Mouse (Mus musculus): Measurements from ENCODE around the gene Dync1li2. TPM values are rescaled to one million over a fixed set of nuclear protein-coding genes. Genes with fewer than 3 reads are reported as not detected.

The Dync1li2 gene
- 55.0 and 57.0 TPM in 2 replicates for polyA plus RNA-seq (2014; fragmentation: Nextera tagmentation; extraction: Ambion mirVana)

DNA sequence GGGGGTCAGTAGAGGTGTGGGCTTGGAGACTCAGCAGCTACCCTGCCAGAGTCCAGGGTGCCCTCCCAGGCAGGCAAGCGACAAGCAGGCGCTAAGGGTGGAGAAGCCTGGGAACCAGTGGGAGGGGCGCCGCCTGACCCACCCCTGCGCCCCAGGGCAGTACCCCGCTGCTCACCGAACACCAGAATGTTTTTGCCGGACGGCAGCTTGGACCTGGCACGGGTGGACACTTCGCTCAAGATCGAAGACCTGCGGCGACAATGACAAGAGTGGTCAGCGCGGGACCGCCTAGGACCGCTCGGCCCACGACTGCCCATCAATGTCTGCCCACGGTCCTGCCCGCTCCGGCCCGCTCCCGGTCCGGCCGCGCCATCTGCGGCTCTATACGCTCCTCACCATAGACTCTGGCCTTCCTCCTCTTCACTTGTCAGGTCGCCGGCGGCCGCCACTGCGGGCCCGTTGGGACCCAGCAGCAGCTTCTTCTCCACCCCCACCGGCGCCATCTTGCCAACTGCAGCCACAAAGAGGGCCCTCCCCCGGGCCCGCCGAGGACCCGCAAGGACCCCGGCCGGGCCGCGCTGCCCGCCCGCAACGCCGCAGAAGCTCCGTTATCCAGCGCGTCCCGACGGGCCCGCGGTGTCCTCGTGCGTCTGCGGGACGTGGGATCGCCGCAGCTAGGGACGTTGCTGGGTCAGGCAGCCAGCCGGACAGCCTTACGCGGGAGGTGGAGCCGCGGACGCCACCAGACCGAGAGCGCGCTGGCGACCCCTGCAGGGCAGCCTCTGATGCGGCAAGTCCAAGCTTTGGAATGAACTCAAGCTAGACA is at the start of gene Dync1li2:
TSS of gene Dync1li2 (minus strand) at position 749 of the 826 bp plus-strand sequence.
- Histone ChIP-seq H3K4me3 (ENCODE audit: control insufficient read depth in 1 of 2, insufficient read depth in 1 of 2, low read depth in 1 of 2, low read length in 2 of 2) (peak within 1 kb of the TSS; percentile 95 to 98), H3K4me1 (ENCODE audit: control insufficient read depth in 2 of 2, insufficient read depth in 2 of 2, low read length in 2 of 2) (peaks cover 3 to 14% of the 10 kb centered on the region in 2 experiments), H3K9me3 (ENCODE audit: control insufficient read depth, low read length) (no peaks in the 10 kb centered on the region), H3K27me3 (ENCODE audit: control insufficient read depth, insufficient read depth, low read length) (no peaks in the 10 kb centered on the region), H3K9ac (ENCODE audit: low read length) (peak within 1 kb of the TSS; percentile 95), H3K36me3 (ENCODE audit: control insufficient read depth, insufficient read depth, low read length) (peaks cover 35% of the 10 kb centered on the region), H3K4me2 (ENCODE audit: low read length) (peak within 1 kb of the TSS; percentile 70), H3K27ac (replicated peaks in 1 of 2; ENCODE audit: control insufficient read depth in 1 of 2, insufficient read depth in 1 of 2, low read depth in 2 of 2, low read length in 2 of 2) (peak within 1 kb of the TSS; percentile 92 to 97)
- WGBS = under 1% methylated on average over 75 of the region's 75 CpGs
- ATAC-seq (ENCODE audit: insufficient number of reproducible peaks, insufficient read depth, low FRiP score, low read depth) = peak; percentile 78

DNA sequence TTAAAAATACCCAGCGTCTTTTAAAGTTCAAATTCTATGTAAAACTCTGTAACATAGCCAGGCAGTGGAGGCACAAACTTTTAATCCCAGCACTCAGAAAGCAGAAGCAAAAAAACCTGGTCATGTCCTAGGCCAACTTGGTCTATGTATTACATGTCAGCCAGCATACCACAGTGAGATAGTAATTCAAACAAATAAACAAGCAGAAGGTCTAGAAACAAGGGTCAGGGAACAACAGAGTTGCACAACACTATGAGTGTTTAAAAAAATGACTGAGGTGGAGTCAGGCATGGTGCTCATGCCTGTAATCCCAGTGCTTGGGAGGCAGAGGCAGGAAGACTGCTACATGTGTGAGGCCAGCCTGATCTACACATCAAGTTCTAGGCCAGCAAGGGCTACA is 36.2 kb upstream of the Dync1li2 start:
- Histone ChIP-seq H3K4me3 (ENCODE audit: control insufficient read depth in 1 of 2, insufficient read depth in 1 of 2, low read depth in 1 of 2, low read length in 2 of 2) (no peak overlapping the region), H3K27ac (replicated peaks in 1 of 2; ENCODE audit: control insufficient read depth in 1 of 2, insufficient read depth in 1 of 2, low read depth in 2 of 2, low read length in 2 of 2) (no peak overlapping the region), H3K4me1 (ENCODE audit: control insufficient read depth in 2 of 2, insufficient read depth in 2 of 2, low read length in 2 of 2) (no peaks in the 10 kb centered on the region), H3K9ac (ENCODE audit: low read length) (no peak overlapping the region), H3K27me3 (ENCODE audit: control insufficient read depth, insufficient read depth, low read length) (no peaks in the 10 kb centered on the region), H3K4me2 (ENCODE audit: low read length) (no peak overlapping the region), H3K36me3 (ENCODE audit: control insufficient read depth, insufficient read depth, low read length) (no peaks in the 10 kb centered on the region), H3K9me3 (ENCODE audit: control insufficient read depth, low read length) (no peaks in the 10 kb centered on the region)
- ATAC-seq (ENCODE audit: insufficient number of reproducible peaks, insufficient read depth, low FRiP score, low read depth) = no peak
- 56% methylated on average over 1 of the region's 1 CpGs for WGBS

GRCm38 (mm10) chr8:104472465-104472864 is 29.6 kb upstream of the Dync1li2 start:
- Histone ChIP-seq H3K27ac (replicated peaks in 1 of 2; ENCODE audit: control insufficient read depth in 1 of 2, insufficient read depth in 1 of 2, low read depth in 2 of 2, low read length in 2 of 2) (no peak overlapping the region), H3K9ac (ENCODE audit: low read length) (no peak overlapping the region), H3K4me1 (ENCODE audit: control insufficient read depth in 2 of 2, insufficient read depth in 2 of 2, low read length in 2 of 2) (no peaks in the 10 kb centered on the region), H3K4me2 (ENCODE audit: low read length) (no peak overlapping the region), H3K36me3 (ENCODE audit: control insufficient read depth, insufficient read depth, low read length) (no peaks in the 10 kb centered on the region), H3K9me3 (ENCODE audit: control insufficient read depth, low read length) (no peaks in the 10 kb centered on the region), H3K4me3 (ENCODE audit: control insufficient read depth in 1 of 2, insufficient read depth in 1 of 2, low read depth in 1 of 2, low read length in 2 of 2) (no peak overlapping the region), H3K27me3 (ENCODE audit: control insufficient read depth, insufficient read depth, low read length) (no peaks in the 10 kb centered on the region)
- no peak for ATAC-seq (ENCODE audit: insufficient number of reproducible peaks, insufficient read depth, low FRiP score, low read depth)
- 72% methylated on average over 3 of the region's 3 CpGs for WGBS

- Histone ChIP-seq H3K4me2 (ENCODE audit: low read length) (no peak overlapping the region), H3K4me1 (ENCODE audit: control insufficient read depth in 2 of 2, insufficient read depth in 2 of 2, low read length in 2 of 2) (no peaks in the 10 kb centered on the region), H3K4me3 (ENCODE audit: control insufficient read depth in 1 of 2, insufficient read depth in 1 of 2, low read depth in 1 of 2, low read length in 2 of 2) (no peak overlapping the region), H3K27ac (replicated peaks in 1 of 2; ENCODE audit: control insufficient read depth in 1 of 2, insufficient read depth in 1 of 2, low read depth in 2 of 2, low read length in 2 of 2) (no peak overlapping the region), H3K9me3 (ENCODE audit: control insufficient read depth, low read length) (no peaks in the 10 kb centered on the region), H3K9ac (ENCODE audit: low read length) (no peak overlapping the region), H3K36me3 (ENCODE audit: control insufficient read depth, insufficient read depth, low read length) (no peaks in the 10 kb centered on the region), H3K27me3 (ENCODE audit: control insufficient read depth, insufficient read depth, low read length) (no peaks in the 10 kb centered on the region)
- 62% methylated on average over 2 of the region's 2 CpGs for WGBS
- ATAC-seq (ENCODE audit: insufficient number of reproducible peaks, insufficient read depth, low FRiP score, low read depth) = no peak
Measured at GRCm38 (mm10) chr8:104467463-104467862, 24.6 kb upstream of the Dync1li2 start.

- no peak for ATAC-seq (ENCODE audit: insufficient number of reproducible peaks, insufficient read depth, low FRiP score, low read depth)
- no peaks in the 10 kb centered on the region for H3K36me3 ChIP-seq (ENCODE audit: control insufficient read depth, insufficient read depth, low read length)
- H3K4me3 ChIP-seq (ENCODE audit: control insufficient read depth in 1 of 2, insufficient read depth in 1 of 2, low read depth in 1 of 2, low read length in 2 of 2) = no peak overlapping the region
- H3K27me3 ChIP-seq (ENCODE audit: control insufficient read depth, insufficient read depth, low read length) = no peaks in the 10 kb centered on the region
- H3K9ac ChIP-seq (ENCODE audit: low read length) = no peak overlapping the region
- H3K9me3 ChIP-seq (ENCODE audit: control insufficient read depth, low read length) = no peaks in the 10 kb centered on the region
- 71% methylated on average over 3 of the region's 3 CpGs for WGBS
- H3K4me2 ChIP-seq (ENCODE audit: low read length) = no peak overlapping the region
- no peak overlapping the region for H3K27ac ChIP-seq (replicated peaks in 1 of 2; ENCODE audit: control insufficient read depth in 1 of 2, insufficient read depth in 1 of 2, low read depth in 2 of 2, low read length in 2 of 2)
- peaks cover 0 to 4% of the 10 kb centered on the region in 2 experiments; a peak in 1 of 4 replicates for H3K4me1 ChIP-seq (ENCODE audit: control insufficient read depth in 2 of 2, insufficient read depth in 2 of 2, low read length in 2 of 2)
Measured at GRCm38 (mm10) chr8:104452177-104452576, 9.3 kb upstream of the Dync1li2 start.

DNA sequence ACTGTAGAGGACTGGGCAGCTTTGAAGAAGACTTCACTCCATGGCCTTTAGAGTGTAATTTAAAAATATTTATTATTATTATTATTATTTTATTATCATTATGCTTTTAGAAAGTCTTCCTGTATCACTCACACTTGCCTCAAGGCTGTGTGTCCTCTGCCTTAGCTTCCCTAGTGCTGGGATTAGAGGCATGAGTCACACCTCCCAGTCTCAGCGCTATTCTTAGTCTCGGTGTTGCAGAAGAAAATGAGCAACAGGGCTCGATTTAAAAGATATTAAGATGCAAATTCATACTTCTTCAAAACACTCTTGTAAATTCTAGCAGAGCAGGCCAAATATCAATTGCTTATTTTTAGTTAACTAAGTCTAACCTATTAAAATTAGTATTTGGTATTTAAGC is 5.9 kb upstream of the Dync1li2 start:
- H3K9ac ChIP-seq (ENCODE audit: low read length) = no peak overlapping the region
- H3K36me3 ChIP-seq (ENCODE audit: control insufficient read depth, insufficient read depth, low read length) = no peaks in the 10 kb centered on the region
- no peak overlapping the region for H3K4me2 ChIP-seq (ENCODE audit: low read length)
- H3K27me3 ChIP-seq (ENCODE audit: control insufficient read depth, insufficient read depth, low read length) = no peaks in the 10 kb centered on the region
- H3K9me3 ChIP-seq (ENCODE audit: control insufficient read depth, low read length) = no peaks in the 10 kb centered on the region
- peaks cover 0 to 4% of the 10 kb centered on the region in 2 experiments; a peak in 1 of 4 replicates for H3K4me1 ChIP-seq (ENCODE audit: control insufficient read depth in 2 of 2, insufficient read depth in 2 of 2, low read length in 2 of 2)
- WGBS = 19% methylated on average over 3 of the region's 3 CpGs
- ATAC-seq (ENCODE audit: insufficient number of reproducible peaks, insufficient read depth, low FRiP score, low read depth) = no peak
- no peak overlapping the region for H3K27ac ChIP-seq (replicated peaks in 1 of 2; ENCODE audit: control insufficient read depth in 1 of 2, insufficient read depth in 1 of 2, low read depth in 2 of 2, low read length in 2 of 2)
- no peak overlapping the region for H3K4me3 ChIP-seq (ENCODE audit: control insufficient read depth in 1 of 2, insufficient read depth in 1 of 2, low read depth in 1 of 2, low read length in 2 of 2)

DNA sequence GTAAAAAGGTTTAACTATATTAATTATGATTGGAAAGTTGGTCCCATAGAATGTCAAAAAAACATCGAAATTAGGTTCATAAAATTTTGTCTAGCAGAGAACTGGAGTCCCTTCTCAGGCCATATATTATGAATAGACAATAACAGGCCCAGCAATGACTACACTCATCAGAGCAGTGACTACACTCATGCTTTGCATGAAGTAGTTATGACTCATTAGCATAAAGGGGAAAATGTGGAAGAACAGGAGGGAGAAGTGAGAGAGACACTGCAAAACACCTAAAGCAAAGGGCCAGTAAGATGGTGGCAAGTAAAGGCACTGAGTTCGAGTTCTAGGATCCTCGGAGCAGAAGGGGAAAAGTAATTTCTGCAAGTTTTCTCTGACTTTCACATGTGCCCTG is 3.2 kb upstream of the Dync1li2 start:
- Histone ChIP-seq H3K4me2 (ENCODE audit: low read length) (no peak overlapping the region), H3K4me1 (ENCODE audit: control insufficient read depth in 2 of 2, insufficient read depth in 2 of 2, low read length in 2 of 2) (peaks cover 3 to 13% of the 10 kb centered on the region in 2 experiments), H3K9me3 (ENCODE audit: control insufficient read depth, low read length) (no peaks in the 10 kb centered on the region), H3K27ac (replicated peaks in 1 of 2; ENCODE audit: control insufficient read depth in 1 of 2, insufficient read depth in 1 of 2, low read depth in 2 of 2, low read length in 2 of 2) (no peak overlapping the region), H3K9ac (ENCODE audit: low read length) (no peak overlapping the region), H3K27me3 (ENCODE audit: control insufficient read depth, insufficient read depth, low read length) (no peaks in the 10 kb centered on the region), H3K36me3 (ENCODE audit: control insufficient read depth, insufficient read depth, low read length) (peaks cover 2% of the 10 kb centered on the region; the same call in 1 of the 2 replicates), H3K4me3 (ENCODE audit: control insufficient read depth in 1 of 2, insufficient read depth in 1 of 2, low read depth in 1 of 2, low read length in 2 of 2) (no peak overlapping the region)
- WGBS = 74% methylated on average over 3 of the region's 3 CpGs
- ATAC-seq (ENCODE audit: insufficient number of reproducible peaks, insufficient read depth, low FRiP score, low read depth) = no peak

All from heart, embryonic 14.5 days (tissue).